Mouse (Mus musculus) adrenal gland, adult (tissue): ENCODE measurements around the gene Cacna1a.
"Not testable (repeated sequence)": the region's sequence is repeated elsewhere in the genome, so short reads cannot be mapped to it uniquely, and the experiment has no call there.

Experiments used
- DNase-seq, 2 experiments: peaks; one replicate each; pipeline ENCODE4 v3.0.0; 2022 to 2023; ENCODE audit warnings: low spot score in 1 of 2; ENCODE audit not compliant: inconsistent age in 2 of 2

The Cacna1a gene

GRCm38 (mm10) chr8:84579595-84579994 is 191.4 kb downstream of the Cacna1a start:
- DNase-seq, result peak in 1 of 2 experiments; percentile 56

DNA sequence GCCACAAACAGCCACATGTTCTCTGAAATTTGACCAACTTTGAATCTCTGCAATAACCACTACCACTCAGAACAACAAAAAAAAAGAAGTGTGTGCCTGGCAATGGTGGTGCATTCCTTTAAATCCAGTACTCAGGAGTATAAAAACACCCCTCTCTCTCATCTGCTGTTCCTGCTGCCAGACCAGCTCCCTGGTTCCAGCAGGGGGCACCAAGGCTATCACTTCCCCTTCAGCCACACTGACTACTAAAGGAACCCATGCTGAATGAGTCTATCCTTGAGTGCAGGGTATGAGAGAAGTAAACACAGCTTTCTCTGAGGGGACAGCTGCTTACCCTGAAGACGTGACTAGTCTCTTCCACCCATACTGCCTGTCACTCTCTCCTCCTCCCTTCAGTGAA is 197.1 kb downstream of the Cacna1a start:
- DNase-seq, result no peak

GRCm38 (mm10) chr8:84586221-84586620 is 198.0 kb downstream of the Cacna1a start:
- no peak for DNase-seq

DNA sequence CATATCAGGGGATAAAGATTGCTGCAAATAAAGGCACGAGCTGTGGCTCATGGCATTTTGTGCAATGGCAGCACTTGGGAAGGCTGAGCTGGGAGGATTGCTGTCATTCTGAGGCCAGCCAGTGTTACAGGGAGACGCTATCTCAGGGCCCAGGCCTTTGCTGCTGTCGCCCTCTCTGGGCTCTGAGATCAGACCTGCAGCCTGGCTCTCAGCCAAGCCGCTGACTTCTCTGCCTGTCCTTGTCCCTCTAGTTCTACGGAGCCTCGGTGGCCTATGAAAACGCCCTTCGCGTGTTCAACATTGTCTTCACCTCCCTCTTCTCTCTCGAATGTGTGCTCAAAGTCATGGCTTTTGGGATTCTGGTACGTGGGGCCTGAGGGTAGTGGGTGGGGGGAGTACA is 200.3 kb downstream of the Cacna1a start:
- DNase-seq, result peak; percentile 50 to 65

GRCm38 (mm10) chr8:84592015-84592662 is 203.9 kb downstream of the Cacna1a start:
- DNase-seq, result peak; percentile 75 to 93

GRCm38 (mm10) chr8:84593143-84593542 is 204.9 kb downstream of the Cacna1a start:
- no peak for DNase-seq

GRCm38 (mm10) chr8:84594099-84594780 is 206.0 kb downstream of the Cacna1a start:
- peak; percentile 59 to 88 for DNase-seq

DNA sequence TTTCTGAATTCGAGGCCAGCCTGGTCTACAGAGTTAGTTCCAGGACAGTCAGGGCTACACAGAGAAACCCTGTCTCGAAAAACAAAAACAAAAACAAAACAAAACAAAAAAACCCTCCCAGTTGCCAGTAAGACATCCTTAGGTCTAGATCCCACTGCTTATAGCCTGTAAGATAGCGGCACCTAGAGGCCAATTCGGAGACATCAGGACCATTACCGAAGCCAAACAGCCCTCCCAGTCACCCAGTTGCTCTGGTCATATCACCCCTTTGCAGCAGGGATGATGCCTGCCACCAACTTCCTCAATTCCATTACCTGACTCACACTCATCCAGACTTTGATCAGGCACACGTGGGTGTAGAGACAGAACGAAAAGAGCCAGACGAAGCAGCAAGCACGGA is 207.4 kb downstream of the Cacna1a start:
- peak; percentile 33 to 79 for DNase-seq

GRCm38 (mm10) chr8:84599401-84599800 is 211.2 kb downstream of the Cacna1a start:
- no peak for DNase-seq

DNA sequence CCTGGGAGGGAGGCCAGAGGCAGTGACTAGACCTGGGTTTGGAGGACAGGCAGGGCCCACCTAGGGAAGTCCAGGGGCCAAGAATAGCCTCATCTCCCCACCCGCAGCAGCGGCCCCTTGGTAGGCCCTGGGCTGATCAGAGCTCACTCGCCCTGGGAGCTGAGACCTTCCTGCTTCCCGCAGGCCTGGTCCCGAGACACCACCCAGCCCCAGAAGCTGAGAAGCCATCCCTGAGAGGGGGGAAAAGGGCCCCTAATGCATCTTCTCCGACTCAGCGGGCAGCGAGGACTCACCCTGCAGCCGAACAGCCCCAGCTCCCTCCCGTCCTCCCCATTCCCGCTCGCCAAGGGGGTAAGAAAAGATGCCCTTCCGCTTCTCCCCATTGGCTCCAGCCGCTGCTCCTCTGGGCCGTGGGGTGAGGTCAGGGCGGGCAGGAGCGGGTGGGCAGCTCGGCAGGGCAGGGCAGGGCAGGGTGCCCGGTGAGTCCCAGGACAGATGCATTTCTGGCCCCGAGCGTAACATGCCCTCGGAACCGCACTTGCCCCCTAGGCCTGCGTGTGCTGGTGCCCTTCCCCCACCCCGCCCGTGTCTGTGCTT is 212.2 kb downstream of the Cacna1a start:
- DNase-seq, result peak in 1 of 2 experiments; percentile 40

DNA sequence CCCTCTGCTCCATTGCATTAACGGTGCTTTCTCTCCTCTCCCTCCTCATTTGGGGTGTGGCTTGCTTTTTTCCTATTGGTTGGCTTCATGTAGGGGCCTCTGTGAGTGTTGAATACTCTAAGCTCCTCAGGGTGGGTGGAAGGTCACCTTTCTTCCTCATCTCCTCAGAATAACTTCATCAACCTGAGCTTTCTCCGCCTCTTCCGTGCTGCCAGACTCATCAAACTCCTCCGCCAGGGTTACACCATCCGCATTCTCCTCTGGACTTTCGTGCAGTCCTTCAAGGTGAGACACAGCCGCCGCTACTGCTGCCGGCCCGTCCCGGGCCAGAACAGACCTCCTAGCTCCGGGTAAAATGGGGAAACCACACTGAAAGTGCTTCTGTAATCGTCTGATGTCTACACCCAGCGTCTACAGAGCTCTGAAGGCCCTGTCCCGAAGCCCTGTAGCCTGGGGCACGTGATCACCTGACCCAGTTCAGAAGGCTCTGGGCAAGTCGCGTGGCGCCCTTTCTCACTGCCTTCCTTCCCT is 213.0 kb downstream of the Cacna1a start:
- DNase-seq, result peak in 1 of 2 experiments; percentile 45

GRCm38 (mm10) chr8:84614512-84615223 is 226.4 kb downstream of the Cacna1a start:
- DNase-seq, result peak in 1 of 2 experiments; percentile 66

- DNase-seq, result no peak
Measured at GRCm38 (mm10) chr8:84615666-84616485, 227.6 kb downstream of the Cacna1a start.

- no peak for DNase-seq
Measured at GRCm38 (mm10) chr8:84617005-84617404, 228.8 kb downstream of the Cacna1a start.

- DNase-seq, result no peak
Measured at GRCm38 (mm10) chr8:84621102-84621625, 232.9 kb downstream of the Cacna1a start.

DNA sequence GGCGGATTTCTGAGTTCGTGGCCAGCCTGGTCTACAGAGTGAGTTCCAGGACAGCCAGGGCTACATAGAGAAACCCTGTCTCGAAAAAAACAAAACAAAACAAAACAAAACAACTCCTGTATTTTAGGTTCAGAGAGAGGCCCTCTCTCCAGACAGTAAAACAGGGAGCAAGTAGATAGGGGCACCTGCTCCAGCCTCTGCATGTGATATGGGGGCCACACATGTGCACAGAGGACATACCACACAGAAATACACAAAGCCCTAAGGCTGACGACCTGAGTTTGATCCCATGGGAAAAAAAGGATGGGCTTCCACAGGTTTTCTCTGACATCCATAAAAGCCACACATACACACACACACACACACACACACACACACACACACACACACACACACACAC is 235.2 kb downstream of the Cacna1a start:
- DNase-seq, result not testable (repeated sequence)

- DNase-seq, result no peak
Measured at GRCm38 (mm10) chr8:84629586-84629985, 241.3 kb downstream of the Cacna1a start.

DNA sequence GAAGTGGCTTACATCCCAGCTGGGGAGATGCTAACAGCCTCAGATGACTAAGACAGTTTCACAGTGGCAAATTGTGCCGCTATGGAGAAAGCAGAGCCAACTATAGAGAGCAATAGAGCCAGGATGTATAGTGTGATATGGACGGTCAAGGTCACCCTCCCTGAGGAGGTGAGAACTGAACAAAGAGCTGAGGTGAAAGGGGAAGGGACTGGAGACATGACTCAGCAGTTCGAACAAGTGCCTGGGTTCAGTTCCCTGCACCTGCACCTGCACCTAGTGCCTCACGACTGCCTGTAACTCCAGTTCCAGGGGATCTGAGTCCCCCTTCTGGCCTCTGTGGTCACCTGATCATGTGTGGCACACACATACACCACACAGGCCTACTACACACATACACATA is 241.9 kb downstream of the Cacna1a start:
- no peak for DNase-seq

- no peak for DNase-seq
Measured at GRCm38 (mm10) chr8:84631813-84632212, 243.6 kb downstream of the Cacna1a start.
